Mouse (Mus musculus) mouse embryonic stem cell (cell line): ENCODE data around the gene Sp1.

Experiments
- in situ Hi-C, 2 experiments: fragments of 300-500 bp; cut with MboI; formaldehyde crosslinking; loops; 1 replicate in 1 of 2; 3 replicates in 1 of 2; pipeline ENCODE4 v1.14.3; 2019 to 2020; ENCODE audit warnings: low sequenced_read_pairs in 2 of 2, low pct_unique_long_range_greater_than_20kb in 1 of 2, mixed read lengths in 1 of 2; ENCODE audit not compliant: unreplicated experiment in 1 of 2

The Sp1 gene

GRCm38 (mm10) chr15:102463666-102464065, 57.7 kb downstream of the Sp1 start:
- in situ Hi-C loops: no loop called here

GRCm38 (mm10) chr15:102468675-102469370, 62.9 kb downstream of the Sp1 start:
- in situ Hi-C loops: no loop called here

GRCm38 (mm10) chr15:102470183-102470604, 64.3 kb downstream of the Sp1 start, which contains the start of gene Pcbp2:
Gene Pcbp2 (plus strand): TSS chr15:102470539.
- in situ Hi-C loops: no loop called here

- in situ Hi-C loops: no loop called here
Measured at GRCm38 (mm10) chr15:102470605-102471294, 64.8 kb downstream of the Sp1 start.

GRCm38 (mm10) chr15:102471295-102471645, 65.3 kb downstream of the Sp1 start:
- in situ Hi-C loops: no loop called here

- in situ Hi-C loops: no loop called here
Measured at GRCm38 (mm10) chr15:102471727-102472126, 65.8 kb downstream of the Sp1 start.

GRCm38 (mm10) chr15:102473246-102473645, 67.3 kb downstream of the Sp1 start:
- in situ Hi-C loops: no loop called here

GRCm38 (mm10) chr15:102474520-102474919, 68.6 kb downstream of the Sp1 start:
- in situ Hi-C loops: no loop called here

GRCm38 (mm10) chr15:102483136-102483535, 77.2 kb downstream of the Sp1 start:
- in situ Hi-C loops: loop anchor here in 1 of 2 experiments (25.0 kb wide), 1 partner anchor 396 kb away; no protein-coding TSS in a partner anchor

- in situ Hi-C loops: loop anchor here in 1 of 2 experiments (25.0 kb wide), 1 partner anchor 399 kb away; no protein-coding TSS in a partner anchor
Measured at GRCm38 (mm10) chr15:102485853-102486252, 79.9 kb downstream of the Sp1 start.
